Mouse (Mus musculus) erythroblast, embryonic 14.5 days (primary cell): ENCODE measurements at regions not wholly inside any gene's neighbourhood (a gene's known extent, or its start where the extent isn't known, plus 50 kb on each side); places are given as distances from the start of the nearest gene placed in this dataset.

Experiments used
- GATA1 ChIP-seq: IDR thresholded peaks from 2 replicates; pipeline ENCODE4 v1.6.1; 2012; ENCODE audit warnings: low read length, inconsistent platforms, mixed read lengths
- TAL1 ChIP-seq: IDR thresholded peaks from 3 replicates; pipeline ENCODE4 v1.6.1; 2012; ENCODE audit warnings: low read length, inconsistent platforms, mixed read lengths

DNA sequence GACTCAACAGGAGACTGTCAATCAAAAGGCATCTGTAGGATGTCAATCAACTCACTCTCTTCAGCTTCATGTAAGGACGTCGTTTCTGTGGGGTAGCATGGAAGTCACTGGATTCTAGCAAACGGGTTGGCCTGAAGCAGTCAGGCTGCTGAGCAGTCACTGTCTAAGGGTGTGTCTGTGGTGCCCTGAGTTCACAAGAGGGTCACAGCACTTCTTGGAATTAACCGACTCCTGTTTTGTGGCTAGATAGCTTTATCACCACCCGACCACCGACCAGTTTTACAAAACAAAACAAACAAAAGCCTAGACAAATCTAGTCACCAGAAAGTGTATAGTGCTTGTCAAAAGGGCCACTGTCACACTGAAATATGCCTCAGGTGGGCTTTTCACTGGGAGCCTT, 226.4 kb upstream of the Irx3 start:
- TF ChIP-seq TAL1, result no peak
- no peak for TF ChIP-seq GATA1
